Mouse (Mus musculus) CD4-positive naive resting alpha-beta T cell, adult 57 days (primary cell): Measurements from ENCODE around the gene Bco2. TPM values are rescaled to one million over a fixed set of nuclear protein-coding genes. Genes with fewer than 3 reads are reported as not detected.

Experiments used
- total RNA-seq: library from RNA; stranded (reverse); gene quantifications from one replicate; pipeline ENCODE4 v1.2.4, GENCODE M21; 2023

Bco2 gene
- total RNA-seq = 0.44 TPM

DNA sequence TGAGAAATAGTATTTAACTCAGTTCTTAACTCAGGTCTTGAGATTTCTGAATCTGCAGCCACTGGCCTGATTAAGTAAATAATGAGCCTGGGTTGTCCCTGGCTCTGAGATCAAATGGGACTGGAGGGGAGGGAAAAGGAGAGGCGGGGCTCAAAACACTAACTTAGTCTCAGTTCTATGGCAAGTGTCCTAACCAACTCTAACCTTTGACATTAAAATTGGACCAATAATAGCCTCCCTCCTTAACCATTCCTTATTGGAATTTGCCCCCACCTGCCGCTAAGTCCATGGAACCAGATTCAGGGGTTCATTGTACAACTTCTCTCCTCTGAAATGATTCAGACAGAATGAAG is at the start of gene Bco2:
TSS of gene Bco2 (minus strand) at position 88 of the 353 bp plus-strand sequence.

DNA sequence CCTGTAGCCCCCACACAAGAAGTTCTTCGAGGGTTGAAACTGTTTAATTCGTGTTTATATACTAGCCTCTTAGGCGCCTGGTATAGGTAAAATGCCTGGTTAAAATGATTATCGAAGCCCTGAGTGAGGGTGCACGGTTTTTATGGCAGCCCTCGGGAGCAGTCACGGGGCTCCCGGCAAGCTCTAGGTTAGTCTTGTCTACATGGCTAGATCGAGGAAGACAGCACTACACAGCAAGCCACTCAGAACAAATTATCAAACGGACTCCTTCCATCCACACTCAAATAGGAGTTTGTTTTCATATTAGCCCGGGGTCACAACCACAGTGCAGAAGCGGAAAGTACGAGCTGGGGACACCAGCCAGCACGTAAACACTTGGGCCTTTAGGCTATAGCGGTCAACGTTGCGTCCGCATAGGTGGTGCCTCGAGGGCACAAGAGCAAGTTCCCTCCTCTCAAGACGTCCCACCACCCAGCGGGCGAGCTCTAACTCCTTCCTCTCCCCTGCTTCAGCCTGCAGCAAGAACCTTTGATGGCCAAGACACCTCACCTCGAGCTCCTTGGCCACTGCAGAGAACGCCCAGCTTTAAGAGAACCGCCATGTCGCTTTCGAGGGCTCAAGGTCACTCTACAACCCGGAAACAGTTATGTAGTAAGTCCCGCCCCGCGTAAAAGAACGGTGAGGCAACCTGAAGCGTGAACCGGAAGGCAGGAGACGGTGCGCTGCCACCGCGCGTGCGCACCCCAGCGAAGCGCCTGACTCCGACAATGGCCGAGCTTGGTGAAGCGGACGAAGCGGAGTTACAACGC is 48.4 kb upstream of the Bco2 start, which contains the start of the genes Sdhd and Timm8b:
TSS of gene Sdhd (minus strand) at position 624 of the 809 bp plus-strand sequence.
TSS of gene Timm8b (plus strand) at position 722 of the 809 bp plus-strand sequence.

DNA sequence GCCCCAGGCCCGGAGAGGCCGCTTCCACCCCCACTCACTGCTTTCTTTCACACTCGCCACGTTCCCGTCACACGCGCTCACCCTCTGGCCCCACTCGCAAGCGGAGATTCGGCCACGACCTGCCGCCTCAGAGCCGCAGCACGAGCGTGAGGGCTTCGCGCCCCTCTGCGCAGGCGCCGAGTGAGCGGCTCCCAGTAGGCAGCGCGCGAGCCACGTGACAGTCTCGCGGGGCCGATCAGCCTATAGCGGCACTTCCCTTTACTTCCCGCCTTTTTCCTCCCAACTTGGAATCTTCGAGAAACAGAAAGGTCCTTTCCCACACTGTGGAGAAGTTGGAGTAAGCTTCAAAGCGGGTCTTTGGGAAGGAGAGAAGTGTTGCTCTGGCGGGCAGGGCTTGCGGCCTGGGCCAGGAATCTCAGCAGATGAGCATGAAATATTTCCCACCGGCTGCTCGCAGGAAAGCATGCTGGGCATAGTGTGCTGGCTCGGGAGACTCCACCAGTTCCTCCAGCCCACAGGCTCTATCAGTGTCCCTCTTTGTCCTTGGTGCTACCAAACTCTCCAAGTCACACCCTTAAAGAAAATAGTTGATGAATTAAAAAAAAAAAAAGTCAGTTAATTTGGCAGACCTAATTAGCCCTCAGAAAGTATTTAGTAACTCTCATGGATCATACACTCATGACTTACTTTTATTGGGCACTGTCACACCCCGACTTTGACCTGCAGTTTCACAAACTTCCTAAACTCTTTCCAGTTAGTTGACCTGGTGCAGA is 6.3 kb upstream of the Bco2 start, which contains the start of gene Tex12:
TSS of gene Tex12 (minus strand) at position 181 of the 773 bp plus-strand sequence.

DNA sequence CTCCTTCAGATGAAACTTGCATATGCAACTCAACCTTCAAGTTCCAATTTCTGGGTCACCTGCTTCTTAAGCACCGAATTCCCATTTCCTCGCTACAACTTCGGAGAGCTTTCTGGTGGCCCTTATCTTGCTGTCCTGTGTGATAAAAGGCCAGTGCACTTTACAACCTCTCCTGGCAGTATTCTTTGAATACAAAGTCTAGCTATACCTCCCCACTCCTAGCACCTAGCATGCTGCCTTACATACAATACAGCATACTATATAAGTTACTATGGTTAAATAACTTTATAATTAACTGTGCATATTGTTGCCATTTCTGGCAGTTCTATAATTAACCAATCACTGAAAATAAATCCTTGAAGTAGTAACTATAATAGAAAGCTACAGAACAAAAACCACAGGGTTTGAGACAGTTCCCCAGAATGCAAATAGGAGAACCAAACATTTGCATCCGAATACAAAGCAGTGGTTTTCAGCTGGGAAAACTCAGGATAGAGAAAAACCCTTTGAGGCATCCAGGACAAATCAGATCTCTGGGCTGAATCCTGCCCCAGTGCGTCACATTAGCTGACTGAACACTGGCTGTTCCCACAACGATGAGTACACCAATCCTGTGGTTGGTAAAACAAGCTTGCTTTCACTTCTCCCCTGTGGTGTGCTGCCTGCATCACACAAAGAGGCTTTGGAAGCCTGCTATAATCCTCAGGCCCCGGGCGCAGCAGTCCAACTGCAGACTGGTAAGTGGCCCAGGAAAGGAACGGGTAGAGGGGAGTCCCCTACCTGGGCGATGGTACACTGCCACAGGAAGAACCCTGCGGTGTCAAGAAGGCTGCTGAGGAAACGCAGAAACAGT is 514 bp downstream of the Bco2 start, which contains the start of gene Il18:
TSS of gene Il18 (plus strand) at position 587 of the 853 bp plus-strand sequence.

DNA sequence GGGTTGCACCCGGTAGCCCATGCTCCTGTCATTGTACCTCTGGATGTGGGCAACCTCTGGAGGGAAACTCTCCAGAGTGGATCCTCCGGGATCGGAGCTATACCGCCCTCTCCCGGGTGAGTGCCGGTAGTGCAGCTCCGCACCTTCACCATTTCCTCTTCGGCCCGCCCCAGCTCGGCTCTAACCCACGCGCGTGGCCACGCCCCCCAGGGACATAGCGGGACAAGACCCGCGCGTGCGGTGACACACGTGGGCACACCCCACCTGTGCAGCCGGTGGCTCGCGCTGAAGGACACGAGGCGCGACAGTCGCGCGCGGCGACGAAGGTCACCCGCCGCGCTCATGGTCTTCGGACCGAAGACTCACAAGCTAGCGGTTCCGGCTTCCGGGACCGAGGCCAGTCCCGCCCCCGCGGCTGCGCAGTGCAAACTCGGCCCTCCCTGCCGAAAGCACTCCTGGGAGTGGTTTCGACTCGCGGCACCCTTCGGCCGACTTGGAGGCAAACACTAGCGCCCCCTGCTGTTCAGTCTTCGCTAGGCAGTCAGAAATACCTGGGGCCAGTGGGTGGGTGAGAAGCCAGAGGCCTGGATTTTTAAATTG is 26.6 kb downstream of the Bco2 start, which contains the start of gene Pts:
TSS of gene Pts (minus strand) at position 432 of the 600 bp plus-strand sequence.

DNA sequence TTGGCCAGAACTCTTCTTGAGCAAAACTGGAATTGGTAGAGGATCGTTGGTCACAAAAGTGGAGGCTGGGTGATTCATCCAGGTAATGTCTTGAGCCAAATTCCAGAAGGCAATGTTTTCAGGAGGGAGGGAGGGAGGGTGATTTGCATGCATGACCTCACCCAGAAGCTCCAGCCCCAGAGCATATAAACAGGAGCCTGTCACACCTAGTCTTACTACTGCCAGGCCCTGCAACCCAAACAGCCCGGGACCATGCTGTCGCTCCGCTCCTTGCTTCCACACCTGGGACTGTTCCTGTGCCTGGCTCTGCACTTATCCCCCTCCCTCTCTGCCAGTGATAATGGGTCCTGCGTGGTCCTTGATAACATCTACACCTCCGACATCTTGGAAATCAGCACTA is 60.7 kb downstream of the Bco2 start, which contains the start of gene Plet1:
TSS of gene Plet1 (plus strand) at position 215 of the 400 bp plus-strand sequence.

Other genes starting within 250 kb of the Bco2 start
- gene Rpl10-ps3, start 210.2 kb downstream of the Bco2 start, total RNA-seq = 1,972 TPM
- not detected for gene Plet1, start 60.7 kb downstream of the Bco2 start, total RNA-seq
- 49.0 TPM for gene Pts, start 26.5 kb downstream of the Bco2 start, total RNA-seq
- 1.5 TPM for gene Il18, start 354 bp downstream of the Bco2 start, total RNA-seq
- gene Tex12, start 6.1 kb upstream of the Bco2 start, total RNA-seq = not detected
- 57.6 TPM for gene Sdhd, start 48.6 kb upstream of the Bco2 start, total RNA-seq
- gene Timm8b, start 48.7 kb upstream of the Bco2 start, total RNA-seq = 45.3 TPM
- 0.62 TPM for gene Pih1d2, start 62.1 kb upstream of the Bco2 start, total RNA-seq
- gene Nkapd1, start 62.3 kb upstream of the Bco2 start, total RNA-seq = 28.4 TPM
- 26.2 TPM for gene Dlat, start 104.6 kb upstream of the Bco2 start, total RNA-seq
- gene Dixdc1, start 184.3 kb upstream of the Bco2 start, total RNA-seq = not detected
- gene 2310030G06Rik, start 191.4 kb upstream of the Bco2 start, total RNA-seq = not detected
- gene Cryab, start 196.1 kb upstream of the Bco2 start, total RNA-seq = 2.2 TPM
- not detected for gene Hspb2, start 197.2 kb upstream of the Bco2 start, total RNA-seq
- 5.1 TPM for gene Fdxacb1, start 213.1 kb upstream of the Bco2 start, total RNA-seq
- gene Alg9, start 219.8 kb upstream of the Bco2 start, total RNA-seq = 15.9 TPM
- gene 1110032A03Rik, start 220.3 kb upstream of the Bco2 start, total RNA-seq = 14.8 TPM